Mouse (Mus musculus) midbrain, postnatal 0 days (tissue): Measurements from ENCODE around the gene Klk1b8. TPM values are rescaled to one million over a fixed set of nuclear protein-coding genes. Genes with fewer than 3 reads are reported as not detected.
"Not testable (repeated sequence)": the region's sequence is repeated elsewhere in the genome, so short reads cannot be mapped to it uniquely, and the experiment has no call there.

Source experiments
- ATAC-seq: fragments of 200-750 bp; cut with Nextera tagmentation; 2 replicates; pipeline ENCODE4 v1.8.0; 2017; ENCODE audit warnings: moderate number of reproducible peaks, mild to moderate bottlenecking, moderate TSS enrichment, moderate library complexity; ENCODE audit not compliant: low FRiP score
- DNase-seq: peaks from one replicate; pipeline ENCODE4 v3.0.0-alpha.2; 2015; ENCODE audit warnings: low spot score
- H3K27ac ChIP-seq: fragments of 300-500 bp; sonication (generic); 2 replicates; pipeline ENCODE4 v1.5.1; 2014; ENCODE audit warnings: low read depth, mild to moderate bottlenecking, low read length, mixed read lengths
- H3K27me3 ChIP-seq: fragments of 300-500 bp; sonication (generic); 2 replicates; pipeline ENCODE4 v1.6.1; 2014; ENCODE audit warnings: low read length, control low read depth, mixed read lengths; ENCODE audit not compliant: insufficient read depth
- H3K36me3 ChIP-seq: fragments of 300-500 bp; sonication (generic); 2 replicates; pipeline ENCODE4 v1.6.1; 2014; ENCODE audit warnings: low read length, control low read depth, mixed read lengths; ENCODE audit not compliant: insufficient read depth
- H3K4me1 ChIP-seq: fragments of 300-500 bp; sonication (generic); 2 replicates; pipeline ENCODE4 v1.6.1; 2014; ENCODE audit warnings: mild to moderate bottlenecking, control low read depth, antibody characterized with exemption, low read length, mixed read lengths; ENCODE audit not compliant: insufficient read depth
- H3K4me2 ChIP-seq: fragments of 300-500 bp; sonication (generic); 2 replicates; pipeline ENCODE4 v1.6.1; 2014; ENCODE audit warnings: low read depth, mild to moderate bottlenecking, low read length, mixed read lengths; ENCODE audit not compliant: poor library complexity, severe bottlenecking
- H3K4me3 ChIP-seq: fragments of 300-500 bp; sonication (generic); 2 replicates; pipeline ENCODE4 v1.5.1; 2014; ENCODE audit warnings: low read depth, mild to moderate bottlenecking, low read length, moderate library complexity
- H3K9ac ChIP-seq: fragments of 300-500 bp; sonication (generic); replicated peaks from 2 replicates; pipeline ENCODE4 v1.6.1; 2014; ENCODE audit warnings: mild to moderate bottlenecking, low read length, moderate library complexity, mixed read lengths; ENCODE audit not compliant: poor library complexity, severe bottlenecking
- H3K9me3 ChIP-seq: fragments of 300-500 bp; sonication (generic); 2 replicates; pipeline ENCODE4 v1.6.1; 2016; ENCODE audit warnings: low read length, control low read depth
- CTCF ChIP-seq: IDR thresholded peaks from 2 replicates; pipeline ENCODE4 v1.5.1; 2016; ENCODE audit warnings: antibody characterized with exemption, mild to moderate bottlenecking
- WGBS: fragments of 180-500 bp; shearing (Covaris S2); extraction: QIAGEN DNeasy Blood & Tissue Kit; methylation state at CpG from one replicate; pipeline ENCODE4 v1.1.7; 2014; 5-methylcytosine and 5-hydroxymethylcytosine counted together
- polyA plus RNA-seq: library from polyadenylated mRNA; unstranded; fragments of >200 nt; fragmentation: Nextera tagmentation; extraction: Ambion mirVana; gene quantifications from 2 replicates; pipeline ENCODE4 v1.2.1, GENCODE M21; 2015
- total RNA-seq: library from RNA; depleted of rRNA; stranded (reverse); fragments of >200 nt; gene quantifications from 2 replicates; pipeline ENCODE4 v1.2.3, GENCODE M21; 2014

Klk1b8 gene
- total and polyA plus RNA-seq, 2 experiments from 2014 or later, result not detected

DNA sequence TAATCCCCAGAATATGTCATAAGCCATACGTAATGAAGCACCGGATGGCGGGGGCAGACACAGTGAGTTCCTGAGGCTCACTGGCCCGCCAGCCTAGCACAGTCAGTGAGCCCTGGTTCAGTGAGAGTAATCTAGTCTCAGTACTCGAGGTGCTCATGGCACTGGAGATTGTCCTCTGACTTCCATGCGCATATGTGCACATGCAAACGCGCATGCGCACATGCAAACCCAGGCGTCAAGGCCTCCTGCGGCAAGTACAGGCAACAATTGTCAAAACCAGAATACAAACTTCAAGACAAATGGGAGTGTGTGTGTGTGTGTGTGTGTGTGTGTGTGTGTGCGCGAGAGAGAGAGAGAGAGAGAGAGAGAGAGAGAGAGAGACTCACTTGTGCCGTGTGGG lies 13.9 kb upstream of the Klk1b8 start:
- 85% methylated on average over 14 of the region's 14 CpGs for WGBS
- Histone ChIP-seq H3K27ac (no peak overlapping the region), H3K4me3 (no peak overlapping the region), H3K9ac (no peak overlapping the region), H3K36me3 (no peaks in the 10 kb centered on the region), H3K4me1 (no peaks in the 10 kb centered on the region), H3K27me3 (no peaks in the 10 kb centered on the region), H3K9me3 (no peaks in the 10 kb centered on the region), H3K4me2 (no peak overlapping the region)
- DNase-seq, result no peak
- no peak for TF ChIP-seq CTCF
- ATAC-seq, result no peak

DNA sequence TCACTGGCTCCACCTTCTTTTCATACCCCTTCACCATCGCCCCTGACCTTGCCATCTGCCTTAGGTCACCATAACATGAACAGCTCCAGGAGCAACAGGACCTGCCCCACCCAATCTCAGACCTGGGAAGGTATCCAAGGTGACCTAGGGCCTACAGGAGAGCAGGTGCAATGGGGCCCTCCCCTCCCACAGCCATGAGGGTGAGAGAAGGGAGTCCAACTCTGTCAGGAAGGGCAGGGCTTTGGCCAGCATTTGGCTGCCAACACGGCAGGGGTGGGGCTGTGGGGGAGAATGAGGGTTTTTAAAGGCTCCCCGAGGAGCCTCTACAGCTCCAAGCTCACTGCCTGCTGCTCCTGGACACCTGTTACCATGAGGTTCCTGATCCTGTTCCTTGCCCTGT lies 8.2 kb upstream of the Klk1b8 start:
- not testable (repeated sequence) for H3K4me1 ChIP-seq, H3K9ac ChIP-seq, H3K36me3 ChIP-seq, H3K4me2 ChIP-seq, H3K4me3 ChIP-seq, H3K27ac ChIP-seq, H3K9me3 ChIP-seq, ATAC-seq, H3K27me3 ChIP-seq, DNase-seq
- 76% methylated on average over 3 of the region's 3 CpGs for WGBS

DNA sequence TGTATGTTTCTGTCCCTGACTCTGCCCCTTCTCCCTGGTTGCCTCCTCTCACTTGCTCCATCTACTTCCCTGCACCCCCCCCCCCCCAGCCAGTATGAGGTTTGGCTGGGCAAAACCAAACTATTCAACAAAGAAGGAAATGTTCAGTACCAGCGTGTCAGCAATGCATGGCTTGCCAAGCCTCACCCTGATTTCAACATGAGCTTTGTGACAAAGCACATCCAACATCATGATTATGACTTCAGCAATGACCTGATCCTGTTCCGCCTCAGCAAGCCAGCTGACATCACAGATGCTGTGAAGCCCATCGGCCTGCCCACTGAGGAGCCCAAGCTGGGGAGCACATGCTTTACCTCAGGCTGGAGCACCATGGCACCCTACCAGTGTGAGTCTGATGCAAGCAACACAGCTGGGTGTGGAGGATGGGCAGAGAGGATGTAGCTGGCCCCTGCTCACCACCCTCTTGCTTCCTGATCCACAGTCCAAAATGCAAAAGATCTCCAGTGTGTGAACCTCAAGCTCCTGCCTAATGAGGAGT lies 5.7 kb upstream of the Klk1b8 start:
- no peaks in the 10 kb centered on the region for H3K4me1 ChIP-seq
- TF ChIP-seq CTCF, result no peak
- no peak overlapping the region for H3K27ac ChIP-seq
- no peaks in the 10 kb centered on the region for H3K9me3 ChIP-seq
- no peak overlapping the region for H3K4me2 ChIP-seq
- H3K27me3 ChIP-seq, result no peaks in the 10 kb centered on the region
- no peaks in the 10 kb centered on the region for H3K36me3 ChIP-seq
- H3K4me3 ChIP-seq, result no peak overlapping the region
- DNase-seq, result no peak
- ATAC-seq, result no peak
- WGBS, result 82% methylated on average over 3 of the region's 3 CpGs
- H3K9ac ChIP-seq, result no peak overlapping the region

DNA sequence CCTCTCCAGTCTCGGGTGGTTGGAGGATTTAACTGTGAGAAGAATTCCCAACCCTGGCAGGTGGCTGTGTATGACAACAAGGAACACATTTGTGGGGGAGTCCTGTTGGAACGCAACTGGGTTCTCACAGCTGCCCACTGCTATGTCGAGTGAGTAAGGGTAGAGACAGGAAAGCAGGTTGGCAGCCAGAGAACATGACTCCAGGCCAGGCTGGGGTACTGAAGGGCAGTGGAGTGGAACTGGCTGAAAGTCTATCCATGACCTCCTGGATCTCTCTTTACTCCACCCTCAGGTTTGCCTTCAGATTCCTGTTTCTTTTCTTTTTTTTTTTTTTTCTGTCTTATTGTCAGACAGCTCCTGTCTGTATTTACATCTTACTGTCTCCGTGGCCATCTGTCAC lies 2.2 kb downstream of the Klk1b8 start:
- Histone ChIP-seq H3K27ac (no peak overlapping the region), H3K27me3 (no peaks in the 10 kb centered on the region), H3K4me3 (no peak overlapping the region), H3K4me2 (no peak overlapping the region), H3K9ac (no peak overlapping the region), H3K9me3 (no peaks in the 10 kb centered on the region), H3K36me3 (no peaks in the 10 kb centered on the region), H3K4me1 (no peaks in the 10 kb centered on the region)
- no peak for TF ChIP-seq CTCF
- ATAC-seq (no peak), DNase-seq (no peak)
- 53% methylated on average over 4 of the region's 4 CpGs for WGBS

DNA sequence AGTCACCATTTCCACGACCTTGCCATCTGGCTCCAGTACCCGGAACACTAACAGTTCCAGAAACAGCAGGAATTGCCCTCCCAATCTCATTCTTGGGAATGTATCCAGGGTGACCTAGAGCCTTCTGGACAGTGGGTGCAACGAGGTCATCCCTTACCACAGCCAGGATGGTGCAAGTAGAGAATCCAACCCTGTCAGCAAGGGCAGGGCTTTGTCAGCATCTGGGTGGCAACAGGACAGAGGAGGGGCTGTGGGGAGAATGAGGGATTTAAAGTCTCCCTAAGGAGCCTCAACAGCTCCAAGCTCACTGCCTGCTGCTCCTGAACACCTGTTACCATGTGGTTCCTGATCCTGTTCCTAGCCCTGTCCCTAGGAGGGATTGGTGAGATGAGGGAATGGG lies 16.0 kb downstream of the Klk1b8 start, which contains the start of gene Klk1b1:
Gene Klk1b1, plus strand, starts transcription at position 301 of the 400 bp plus-strand sequence.
- no peak for DNase-seq
- no peak for TF ChIP-seq CTCF
- Histone ChIP-seq H3K4me3 (no peak within 1 kb of the TSS), H3K36me3 (no peaks in the 10 kb centered on the region), H3K27me3 (no peaks in the 10 kb centered on the region), H3K27ac (no peak within 1 kb of the TSS), H3K9ac (no peak within 1 kb of the TSS), H3K4me2 (no peak within 1 kb of the TSS), H3K9me3 (no peaks in the 10 kb centered on the region), H3K4me1 (no peaks in the 10 kb centered on the region)
- 65% methylated on average over 3 of the region's 3 CpGs for WGBS
- ATAC-seq, result no peak

DNA sequence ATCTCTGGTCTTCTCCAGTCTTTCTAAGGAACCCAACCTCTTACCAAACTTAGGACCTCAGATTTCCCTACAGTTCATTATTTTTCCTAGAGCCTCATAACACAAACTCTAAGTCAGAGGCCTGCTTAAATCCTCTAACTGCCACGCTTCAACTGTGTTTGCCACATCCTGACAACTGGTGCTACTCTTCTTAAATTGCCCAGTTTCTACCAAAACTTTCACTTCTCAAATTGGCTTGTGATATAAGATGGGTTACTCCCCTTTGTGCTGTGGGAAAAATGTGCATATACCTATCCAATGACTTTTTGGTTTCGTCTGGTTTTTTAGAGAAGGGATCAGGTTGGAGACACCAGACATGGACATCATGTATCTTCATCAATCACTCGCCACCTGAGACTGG lies 16.6 kb downstream of the Klk1b8 start:
- no peaks in the 10 kb centered on the region for H3K9me3 ChIP-seq
- WGBS, result 85% methylated on average over 3 of the region's 3 CpGs
- H3K36me3 ChIP-seq, result no peaks in the 10 kb centered on the region
- H3K9ac ChIP-seq, result no peak overlapping the region
- no peak overlapping the region for H3K4me2 ChIP-seq
- no peak overlapping the region for H3K4me3 ChIP-seq
- H3K27me3 ChIP-seq, result no peaks in the 10 kb centered on the region
- no peaks in the 10 kb centered on the region for H3K4me1 ChIP-seq
- DNase-seq (no peak), ATAC-seq (no peak)
- H3K27ac ChIP-seq, result no peak overlapping the region
- no peak for TF ChIP-seq CTCF
